18 mouse cellular contexts compared by ENCODE assay signal in the genomic region with DNA sequence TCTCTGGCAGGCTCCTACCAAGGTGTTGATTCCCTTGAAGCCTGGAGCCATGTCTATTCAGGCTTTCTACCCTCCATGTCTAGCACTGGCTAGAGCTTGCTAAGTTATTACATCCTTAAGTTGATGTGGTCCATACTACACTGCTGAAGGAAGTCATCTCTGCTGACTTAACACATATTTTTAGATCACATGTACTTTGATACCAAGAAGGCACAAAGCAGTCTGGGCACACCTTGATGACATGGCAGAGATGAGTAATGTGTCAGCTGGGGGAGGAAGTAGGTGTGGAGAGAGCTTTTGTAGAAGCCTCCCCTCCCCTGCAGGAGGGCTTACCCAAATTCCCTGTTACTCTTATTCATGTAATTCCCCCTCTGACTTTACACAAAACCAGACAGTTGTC.
A peak's percentile ranks its signal among the peaks of the same experiment; 100 is the strongest.
DNase-seq lines count a peak whose midpoint lies in the region; ATAC-seq and TF ChIP-seq lines count a peak whose summit lies in the region.
"Had no signal": no experiment of that assay in that cellular context is flagged by ENCODE, and none has a peak within 500 bp of the region (broad histone marks: within the 10 kb centered on the region; RNA-seq: fewer than 3 reads in every experiment).

No protein-coding gene starts in this region.

- peak; percentile 42 for DNase-seq in R1 (ENCODE audit: low read depth, low spot score)
- no peak for DNase-seq in right cerebral cortex, postnatal 14 days
- no peak for DNase-seq in lung, postnatal 0 days (ENCODE audit: low spot score)
- DNase-seq in left cerebral cortex, postnatal 14 days (ENCODE audit: low spot score in 2 of 2), result no peak
- DNase-seq: adrenal gland, postnatal 10 days; cerebellum, adult 18-20 months; cerebellum, adult 9-11 months; cerebellum, postnatal 36 days; gastrocnemius, postnatal 10 days; heart, adult 2 months had no signal

- no peak for TF ChIP-seq EP300 in lung, postnatal 0 days (IDR thresholded peaks at IDR 0.05)

- intact Hi-C loops in left cerebral cortex, postnatal 14 days (cut with DNase I), result no loop called here

- H3K36me3 ChIP-seq in intestine, embryonic 15.5 days, result no peaks in the 10 kb centered on the region
- H3K36me3 ChIP-seq in lung, postnatal 0 days (ENCODE audit: insufficient read depth, low read length), result no peaks in the 10 kb centered on the region
- H3K36me3 ChIP-seq: embryonic facial prominence, embryonic 13.5 days; forebrain, embryonic 12.5 days; heart, embryonic 12.5 days; hindbrain, embryonic 15.5 days had no signal

- no peak overlapping the region for H3K4me2 ChIP-seq in intestine, embryonic 15.5 days (replicated peaks)
- no peak overlapping the region for H3K4me2 ChIP-seq in lung, postnatal 0 days (replicated peaks; ENCODE audit: low read depth, low read length)
- H3K4me2 ChIP-seq: embryonic facial prominence, embryonic 13.5 days; forebrain, embryonic 12.5 days; heart, embryonic 12.5 days; hindbrain, embryonic 15.5 days had no signal

- TF ChIP-seq CTCF in lung, postnatal 0 days (IDR thresholded peaks at IDR 0.05), result no peak

- no peaks in the 10 kb centered on the region for H3K9me3 ChIP-seq in intestine, embryonic 15.5 days
- H3K9me3 ChIP-seq in lung, postnatal 0 days (ENCODE audit: low read length), result no peaks in the 10 kb centered on the region
- H3K9me3 ChIP-seq: embryonic facial prominence, embryonic 13.5 days; forebrain, embryonic 12.5 days; heart, embryonic 12.5 days; hindbrain, embryonic 15.5 days had no signal

- H3K27me3 ChIP-seq in intestine, embryonic 15.5 days (replicated peaks), result no peaks in the 10 kb centered on the region
- H3K27me3 ChIP-seq in lung, postnatal 0 days (replicated peaks; ENCODE audit: insufficient read depth, low read length), result no peaks in the 10 kb centered on the region
- H3K27me3 ChIP-seq: embryonic facial prominence, embryonic 13.5 days; forebrain, embryonic 12.5 days; heart, embryonic 12.5 days; hindbrain, embryonic 15.5 days; Patski had no signal

- H3K9ac ChIP-seq in intestine, embryonic 15.5 days, result no peak overlapping the region
- no peak overlapping the region for H3K9ac ChIP-seq in lung, postnatal 0 days (replicated peaks; ENCODE audit: low read depth)
- H3K9ac ChIP-seq: embryonic facial prominence, embryonic 13.5 days; forebrain, embryonic 12.5 days; heart, embryonic 12.5 days; hindbrain, embryonic 15.5 days had no signal

- peak; percentile 65 for ATAC-seq in CD4-positive, CD25-positive, alpha-beta regulatory T cell, adult 4 months
- ATAC-seq in intestine, embryonic 15.5 days, result 0 out of 2 replicates have a peak, but pooled peaks have one; percentile 20
- ATAC-seq in lung, postnatal 0 days, result no peak
- ATAC-seq: forebrain, embryonic 16.5 days; Patski had no signal

- H3K27ac ChIP-seq in intestine, embryonic 15.5 days, result no peak overlapping the region
- H3K27ac ChIP-seq in lung, postnatal 0 days (ENCODE audit: low read length), result no peak overlapping the region
- H3K27ac ChIP-seq: embryonic facial prominence, embryonic 13.5 days; forebrain, embryonic 12.5 days; heart, adult 2 months; hindbrain, embryonic 15.5 days had no signal

- no peaks in the 10 kb centered on the region for H3K4me1 ChIP-seq in intestine, embryonic 15.5 days (replicated peaks)
- no peaks in the 10 kb centered on the region for H3K4me1 ChIP-seq in lung, postnatal 0 days (ENCODE audit: insufficient read depth, low read depth, low read length)
- H3K4me1 ChIP-seq: embryonic facial prominence, embryonic 13.5 days; heart, embryonic 12.5 days; hindbrain, embryonic 15.5 days had no signal

- no peak overlapping the region for H3K4me3 ChIP-seq in intestine, embryonic 15.5 days (replicated peaks)
- H3K4me3 ChIP-seq in lung, postnatal 0 days (ENCODE audit: low read depth, low read length), result no peak overlapping the region
- H3K4me3 ChIP-seq: embryonic facial prominence, embryonic 13.5 days; forebrain, embryonic 12.5 days; heart, adult 2 months; heart, embryonic 12.5 days; hindbrain, embryonic 15.5 days had no signal
